Mouse (Mus musculus) colon, adult 2 months (tissue): ENCODE data around the gene Sstr5. TPM values are rescaled to one million over a fixed set of nuclear protein-coding genes. Genes with fewer than 3 reads are reported as not detected.

Experiments
- polyA plus RNA-seq: library from polyadenylated mRNA; depleted of rRNA; stranded (reverse); fragments of >200 nt; gene quantifications from 2 replicates; pipeline ENCODE4 v1.2.3, GENCODE M21; 2012; rRNA removed

Gene Sstr5
- polyA plus RNA-seq, result 0.56 and 1.00 TPM in 2 replicates

DNA sequence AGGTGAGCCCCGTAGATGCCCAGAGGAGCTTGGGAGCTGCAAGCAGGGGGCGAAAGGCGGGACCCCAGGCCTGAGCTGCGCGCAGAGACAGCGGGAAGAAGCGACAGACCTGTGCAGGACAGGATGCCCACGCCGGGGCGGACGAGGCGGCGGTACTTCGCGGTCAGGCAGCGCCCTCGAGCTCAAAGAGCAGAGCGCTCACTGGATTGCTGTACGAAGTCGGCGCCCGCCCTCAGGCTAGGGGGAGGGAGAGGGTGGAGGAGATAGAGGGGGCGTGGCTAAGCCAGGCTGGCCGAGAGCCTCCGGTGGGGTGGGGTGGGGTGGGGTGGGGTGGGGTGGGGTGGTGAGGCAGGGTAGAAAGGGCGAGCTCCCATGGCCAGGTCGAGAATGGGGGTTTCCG lies at the start of gene Sstr5:
Sstr5 (minus strand) TSS at position 276 of the 400 bp plus-strand sequence.

DNA sequence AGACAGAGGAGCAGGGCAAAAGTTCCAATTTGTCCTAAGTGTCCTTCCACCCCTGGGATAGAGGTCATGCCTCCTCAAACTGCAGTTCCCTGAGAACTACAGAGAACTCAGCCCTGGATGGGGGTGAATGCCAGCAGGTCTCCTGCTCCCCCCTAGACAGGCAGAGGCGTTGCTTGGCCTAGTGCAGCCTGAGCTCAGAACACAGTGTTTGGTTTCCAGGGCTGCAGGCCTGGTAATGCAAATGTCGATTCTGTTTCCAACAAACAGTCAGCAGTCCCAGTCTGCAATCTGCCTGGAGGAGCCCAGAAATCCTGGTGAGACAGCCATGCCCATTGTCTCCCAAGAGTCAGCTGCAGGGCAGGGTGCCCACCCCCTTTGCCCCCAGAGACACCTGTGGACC lies 42.8 kb downstream of the Sstr5 start, which contains the start of gene Tekt4:
Tekt4 (plus strand) TSS at position 344 of the 400 bp plus-strand sequence.

Other genes with a start within 250 kb of the Sstr5 start
- 11.4 and 13.3 TPM in 2 replicates for gene Baiap3, start 240.9 kb downstream of the Sstr5 start, polyA plus RNA-seq
- gene Ube2i, start 222.7 kb downstream of the Sstr5 start, polyA plus RNA-seq, result 80.8 and 81.0 TPM in 2 replicates
- not detected in 2 replicates for gene Prss34, start 198.9 kb downstream of the Sstr5 start, polyA plus RNA-seq
- not detected in 2 replicates for gene Prss28, start 188.6 kb downstream of the Sstr5 start, polyA plus RNA-seq
- not detected in 2 replicates for gene Prss29, start 178.6 kb downstream of the Sstr5 start, polyA plus RNA-seq
- not detected in 2 replicates for gene Tpsab1, start 151.7 kb downstream of the Sstr5 start, polyA plus RNA-seq
- 1.6 and 1.8 TPM in 2 replicates for gene Tpsb2, start 131.0 kb downstream of the Sstr5 start, polyA plus RNA-seq
- 180 and 201 TPM in 2 replicates for gene Tpsg1, start 128.0 kb downstream of the Sstr5 start, polyA plus RNA-seq
- 56.5 and 61.8 TPM in 2 replicates for gene Cacna1h, start 63.5 kb downstream of the Sstr5 start, polyA plus RNA-seq
- 0.16 and 0.48 TPM in 2 replicates for gene Tekt4, start 42.7 kb downstream of the Sstr5 start, polyA plus RNA-seq
- gene Sox8, start 73.4 kb upstream of the Sstr5 start, polyA plus RNA-seq, result 1.0 and 1.8 TPM in 2 replicates
- 20.6 and 23.5 TPM in 2 replicates for gene Lmf1, start 81.8 kb upstream of the Sstr5 start, polyA plus RNA-seq
- gene Gng13, start 219.9 kb upstream of the Sstr5 start, polyA plus RNA-seq, result 0.17 and 0.48 TPM in 2 replicates
- gene Chtf18, start 230.1 kb upstream of the Sstr5 start, polyA plus RNA-seq, result 9.4 and 10.7 TPM in 2 replicates
- gene Rpusd1, start 230.4 kb upstream of the Sstr5 start, polyA plus RNA-seq, result 37.3 and 40.1 TPM in 2 replicates
- 0.59 and 0.60 TPM in 2 replicates for gene Mslnl, start 238.8 kb upstream of the Sstr5 start, polyA plus RNA-seq